Comparison of ENCODE assay signal across 8 mouse cellular contexts in the genomic region with DNA sequence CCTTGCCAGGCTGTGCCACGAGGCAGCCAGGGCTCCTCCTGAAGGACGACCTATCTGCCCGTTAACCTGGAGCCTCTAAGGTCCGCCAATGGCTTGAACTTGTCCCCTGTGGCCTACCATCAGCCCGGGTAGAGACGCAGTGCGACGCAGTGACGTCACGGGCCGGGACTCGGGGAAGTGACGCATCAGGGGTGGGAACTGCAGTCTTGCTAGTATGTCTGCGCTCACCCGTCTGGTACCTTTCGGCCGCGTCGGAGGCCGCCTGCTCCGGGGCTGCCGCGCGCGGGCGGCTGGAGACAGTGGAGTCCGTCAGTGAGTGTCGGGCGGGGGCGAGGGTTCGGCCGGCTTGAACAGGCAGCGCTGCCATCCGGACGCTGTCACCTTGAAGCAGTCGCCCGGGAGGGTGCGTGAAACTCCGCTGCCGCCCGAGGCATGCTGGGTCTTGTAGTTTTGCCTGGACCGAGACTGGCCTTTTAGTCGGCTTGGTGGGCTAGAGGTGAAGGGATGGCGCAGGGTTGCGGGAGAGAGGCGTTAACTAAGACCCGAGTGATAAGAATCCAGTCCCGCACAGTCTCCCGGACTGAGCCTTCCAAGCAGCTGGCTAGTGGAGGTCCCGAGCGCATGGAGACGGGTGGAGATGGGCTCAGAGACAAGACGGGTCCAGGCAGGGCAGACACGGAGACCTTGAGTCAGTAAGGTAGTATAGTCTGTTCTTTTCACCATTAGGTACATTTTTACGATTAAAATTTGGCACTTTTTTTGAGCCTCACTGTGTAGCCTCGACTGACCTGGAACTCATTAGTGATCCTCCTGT. TPM values are rescaled to one million over a fixed set of nuclear protein-coding genes. Genes with fewer than 3 reads are reported as not detected.
A peak's percentile ranks its signal among the peaks of the same experiment; 100 is the strongest.
DNase-seq lines count a peak whose midpoint lies in the region; ATAC-seq and TF ChIP-seq lines count a peak whose summit lies in the region.

A gene (plus strand): TSS at position 174 of the 814 bp plus-strand sequence.

- peak within 1 kb of the TSS; percentile 96 for H3K27ac ChIP-seq in heart, embryonic 11.5 days (ENCODE audit: low read depth, low read length)
- peak within 1 kb of the TSS; percentile 95 for H3K27ac ChIP-seq in kidney, embryonic 16.5 days (ENCODE audit: low read length)
- H3K27ac ChIP-seq in liver, adult 2 months (replicated peaks; ENCODE audit: insufficient read depth, low read depth, low read length), result peak within 1 kb of the TSS; percentile 90

- H3K4me3 ChIP-seq in C2C12 (ENCODE audit: insufficient read depth, poor library complexity, severe bottlenecking) (peak within 1 kb of the TSS; percentile 68), myocyte (peak within 1 kb of the TSS; percentile 54)
- peak within 1 kb of the TSS; percentile 73 for H3K4me3 ChIP-seq in erythroblast, embryonic 14.5 days (replicated peaks)
- H3K4me3 ChIP-seq in heart, embryonic 11.5 days (ENCODE audit: low read depth, low read length), result peak within 1 kb of the TSS; percentile 86
- H3K4me3 ChIP-seq in kidney, embryonic 16.5 days (ENCODE audit: low read length), result peak within 1 kb of the TSS; percentile 83
- H3K4me3 ChIP-seq in liver, adult 2 months (ENCODE audit: insufficient read depth, low read depth, low read length), result peak within 1 kb of the TSS; percentile 76

- TF ChIP-seq CTCF in C2C12 (IDR thresholded peaks at IDR 0.05; ENCODE audit: control insufficient read depth, insufficient read depth, insufficient read length), result no peak
- TF ChIP-seq CTCF in brain, embryonic 14.5 days (IDR thresholded peaks at IDR 0.05; ENCODE audit: borderline replicate concordance, extremely low read depth, insufficient read depth, insufficient read length), result no peak
- TF ChIP-seq CTCF in liver, adult 2 months (IDR thresholded peaks at IDR 0.05; ENCODE audit: low read depth, low read length), result no peak

- peak within 1 kb of the TSS; percentile 93 for H3K9ac ChIP-seq in heart, embryonic 11.5 days (ENCODE audit: low read depth, low read length)
- H3K9ac ChIP-seq in kidney, embryonic 16.5 days (replicated peaks; ENCODE audit: low read length), result peak within 1 kb of the TSS; percentile 88
- peak within 1 kb of the TSS; percentile 91 for H3K9ac ChIP-seq in liver, adult 2 months (ENCODE audit: low read depth, low read length)

- peaks cover 14% of the 10 kb centered on the region for H3K79me3 ChIP-seq in C2C12 (ENCODE audit: low read depth)

- H3K79me2 ChIP-seq in C2C12 (ENCODE audit: control insufficient read depth, insufficient read depth), result peaks cover 29% of the 10 kb centered on the region
- peaks cover 10% of the 10 kb centered on the region; the same call in 1 of the 2 replicates for H3K79me2 ChIP-seq in liver, adult 2 months (ENCODE audit: control insufficient read depth, insufficient read depth, low read length)
- H3K79me2 ChIP-seq in myocyte (ENCODE audit: control insufficient read depth, insufficient read depth), result peaks cover 18% of the 10 kb centered on the region

- WGBS in heart, embryonic 11.5 days (ENCODE audit: insufficient replicate concordance), result under 1% methylated on average over 56 of the region's 56 CpGs
- WGBS in kidney, embryonic 16.5 days, result under 1% methylated on average over 56 of the region's 56 CpGs
- under 1% methylated on average over 56 of the region's 56 CpGs for WGBS in liver, adult 2 months

- peak within 1 kb of the TSS; percentile 86 for H3K4me2 ChIP-seq in heart, embryonic 11.5 days
- peak within 1 kb of the TSS; percentile 79 for H3K4me2 ChIP-seq in kidney, embryonic 16.5 days (replicated peaks; ENCODE audit: low read depth, low read length)
- H3K4me2 ChIP-seq in myocyte (ENCODE audit: low read depth), result peak within 1 kb of the TSS; percentile 79

- H3K4me1 ChIP-seq in erythroblast, embryonic 14.5 days (ENCODE audit: control insufficient read depth), result peaks cover 26% of the 10 kb centered on the region
- no peaks in the 10 kb centered on the region; the same call in 1 of the 2 replicates for H3K4me1 ChIP-seq in heart, embryonic 11.5 days (ENCODE audit: control insufficient read depth, insufficient read depth, low read length)
- peaks cover 10% of the 10 kb centered on the region for H3K4me1 ChIP-seq in kidney, embryonic 16.5 days (ENCODE audit: insufficient read depth, low read length)
- peaks cover 7% of the 10 kb centered on the region for H3K4me1 ChIP-seq in liver, adult 2 months (ENCODE audit: control insufficient read depth, insufficient read depth, low read length)

- H3K27me3 ChIP-seq in C2C12 (ENCODE audit: control insufficient read depth, insufficient read depth, insufficient read length) (no peaks in the 10 kb centered on the region), myocyte (ENCODE audit: control insufficient read depth, insufficient read depth, insufficient read length) (no peaks in the 10 kb centered on the region)
- no peaks in the 10 kb centered on the region for H3K27me3 ChIP-seq in erythroblast, embryonic 14.5 days (ENCODE audit: control insufficient read depth)
- no peaks in the 10 kb centered on the region for H3K27me3 ChIP-seq in heart, embryonic 11.5 days (ENCODE audit: control insufficient read depth, insufficient read depth, low read length)
- H3K27me3 ChIP-seq in kidney, embryonic 16.5 days (ENCODE audit: insufficient read depth, low read length), result no peaks in the 10 kb centered on the region
- no peaks in the 10 kb centered on the region for H3K27me3 ChIP-seq in liver, adult 2 months (ENCODE audit: control insufficient read depth, insufficient read depth, low read length)
- no peaks in the 10 kb centered on the region for H3K27me3 ChIP-seq in splenic B cell, adult 2 months (ENCODE audit: control insufficient read depth, insufficient read depth, low read length, poor library complexity, severe bottlenecking)

- peak; percentile 98 for DNase-seq in brain, embryonic 14.5 days (ENCODE audit: low read depth)
- DNase-seq in liver, adult 2 months (ENCODE audit: extremely low read depth, low read depth, low spot score), result peak; percentile 97
- DNase-seq in splenic B cell, adult 2 months (ENCODE audit: low read depth, low spot score), result peak; percentile 94

- peak within 1 kb of the TSS; percentile 91 for H3ac ChIP-seq in C2C12 (ENCODE audit: control insufficient read depth, insufficient read length, low read depth)
- H3ac ChIP-seq in myocyte (ENCODE audit: control insufficient read depth, insufficient read length), result peak within 1 kb of the TSS; percentile 77

- peak; percentile 53; the same call in 1 of the 2 replicates for TF ChIP-seq POLR2A in brain, embryonic 14.5 days (IDR thresholded peaks at IDR 0.05; ENCODE audit: borderline replicate concordance, extremely low read depth, insufficient read depth, insufficient read length, poor library complexity, severe bottlenecking)
- peak; percentile 46; the same call in 1 of the 2 replicates for TF ChIP-seq POLR2A in liver, adult 2 months (IDR thresholded peaks at IDR 0.05; ENCODE audit: extremely low read depth, insufficient read depth, low read length)
- TF ChIP-seq POLR2A in myocyte (IDR thresholded peaks at IDR 0.05; ENCODE audit: insufficient read length, low read depth), result peak; percentile 70

- no peaks in the 10 kb centered on the region for H3K9me3 ChIP-seq in erythroblast, embryonic 14.5 days (ENCODE audit: control insufficient read depth, low read length)
- H3K9me3 ChIP-seq in heart, embryonic 11.5 days (replicated peaks; ENCODE audit: control insufficient read depth, low read length), result no peaks in the 10 kb centered on the region
- H3K9me3 ChIP-seq in kidney, embryonic 16.5 days (ENCODE audit: low read length), result no peaks in the 10 kb centered on the region

- H3K36me3 ChIP-seq in C2C12 (ENCODE audit: control insufficient read depth, insufficient read depth) (peaks cover 28% of the 10 kb centered on the region), myocyte (ENCODE audit: control insufficient read depth, insufficient read depth) (peaks cover 8% of the 10 kb centered on the region)
- peaks cover 46% of the 10 kb centered on the region for H3K36me3 ChIP-seq in erythroblast, embryonic 14.5 days (ENCODE audit: control insufficient read depth)
- peaks cover 15% of the 10 kb centered on the region for H3K36me3 ChIP-seq in heart, embryonic 11.5 days (ENCODE audit: control insufficient read depth, insufficient read depth, low read length)
- H3K36me3 ChIP-seq in kidney, embryonic 16.5 days (ENCODE audit: insufficient read depth, low read length), result peaks cover 13% of the 10 kb centered on the region
- H3K36me3 ChIP-seq in liver, adult 2 months (ENCODE audit: control insufficient read depth, insufficient read depth, low read length), result peaks cover 9% of the 10 kb centered on the region; the same call in 1 of the 2 replicates
- no peaks in the 10 kb centered on the region for H3K36me3 ChIP-seq in splenic B cell, adult 2 months (ENCODE audit: control insufficient read depth, insufficient read depth, low read length, poor library complexity, severe bottlenecking)

- ATAC-seq in heart, embryonic 11.5 days (replicated peaks; ENCODE audit: insufficient number of reproducible peaks, low FRiP score, low TSS enrichment), result peak; percentile 94
- peak; percentile 98 for ATAC-seq in kidney, embryonic 16.5 days (ENCODE audit: low FRiP score, low TSS enrichment)

TF ChIP-seq in C2C12, 6 proteins besides CTCF, POLR2A, EP300 and RAD21:
- TF ChIP-seq MAX (IDR thresholded peaks at IDR 0.05) (peak; percentile 50), USF1 (IDR thresholded peaks at IDR 0.05; ENCODE audit: low read depth) (no peak)
TF ChIP-seq in C2C12: peak in this region for 1.

TF ChIP-seq in myocyte, 11 proteins besides CTCF, POLR2A, EP300 and RAD21 (continues in another document):
- TF ChIP-seq REST (IDR thresholded peaks at IDR 0.05; ENCODE audit: insufficient read depth, insufficient read length) (no peak), SRF (IDR thresholded peaks at IDR 0.05; ENCODE audit: control insufficient read depth, insufficient read length, low read depth) (peak; percentile 76), USF1 (IDR thresholded peaks at IDR 0.05; ENCODE audit: low read depth) (no peak), MYOD1 (IDR thresholded peaks at IDR 0.05; ENCODE audit: control insufficient read depth in 1 of 3, insufficient read length in 2 of 3, low read depth in 2 of 3) (peak in 1 of 3 experiments; percentile 25), TCF12 (IDR thresholded peaks at IDR 0.05; ENCODE audit: insufficient read depth, poor library complexity, severe bottlenecking) (no peak), MAX (IDR thresholded peaks at IDR 0.05; ENCODE audit: low read depth) (no peak), E2F4 (IDR thresholded peaks at IDR 0.05; ENCODE audit: insufficient read depth) (no peak), CEBPB (IDR thresholded peaks at IDR 0.05; ENCODE audit: insufficient read depth, poor library complexity, severe bottlenecking) (no peak)

RNA-seq across cellular contexts. Expression of the gene that starts here (rescaled TPM):
- polyA plus RNA-seq in C2C12 (2012; fragmentation: generic; extraction: Trizol), result 243 TPM
- 188 and 313 TPM in 2 replicates for polyA plus RNA-seq in brain, embryonic 14.5 days (2012; rRNA removed)
- 43.0 and 48.6 TPM in 2 replicates for polyA plus RNA-seq in erythroblast, embryonic 14.5 days (2012)
- 524 and 555 TPM in 2 replicates for polyA plus RNA-seq in heart, embryonic 11.5 days (2014; fragmentation: Nextera tagmentation; extraction: Ambion mirVana)
- 326 and 331 TPM in 2 replicates for polyA plus RNA-seq in kidney, embryonic 16.5 days (2015; fragmentation: Nextera tagmentation; extraction: Ambion mirVana)
- 224 and 235 TPM in 2 replicates for total RNA-seq in liver, adult 2 months (2014; rRNA removed)
- polyA plus RNA-seq in liver, adult 2 months (2012; rRNA removed), result 352 and 465 TPM in 2 replicates
- polyA plus RNA-seq in myocyte (2012; fragmentation: generic; extraction: Trizol), result 267 TPM

Comparison
In these comparisons a context has a peak if more than half of its experiments do, and no peak if none do; other contexts are left out.
1. Peak in every context shown above with its lines: DNase-seq, ATAC-seq, H3K4me3 ChIP-seq and H3K27ac ChIP-seq.